Mouse (Mus musculus) ES-E14 (cell line): Measurements from ENCODE around the gene Gm28035.

ENCODE experiments used
- CHD2 ChIP-seq: IDR thresholded peaks from 2 replicates; pipeline ENCODE4 v1.6.1; 2014; ENCODE audit warnings: mild to moderate bottlenecking, low read depth, low read length, inconsistent platforms
- HCFC1 ChIP-seq: IDR thresholded peaks from 2 replicates; pipeline ENCODE4 v1.6.1; 2012; ENCODE audit warnings: low read length, inconsistent platforms, borderline replicate concordance; ENCODE audit not compliant: insufficient read depth
- MAFK ChIP-seq: IDR thresholded peaks from 2 replicates; pipeline ENCODE4 v1.6.1; 2014; ENCODE audit warnings: mild to moderate bottlenecking, low read depth, low read length, inconsistent platforms; ENCODE audit not compliant: insufficient read depth
- ZC3H11A ChIP-seq: IDR thresholded peaks from 2 replicates; pipeline ENCODE4 v1.6.1; 2012; ENCODE audit warnings: low read depth, mild to moderate bottlenecking, inconsistent platforms, low read length, borderline replicate concordance

DNA sequence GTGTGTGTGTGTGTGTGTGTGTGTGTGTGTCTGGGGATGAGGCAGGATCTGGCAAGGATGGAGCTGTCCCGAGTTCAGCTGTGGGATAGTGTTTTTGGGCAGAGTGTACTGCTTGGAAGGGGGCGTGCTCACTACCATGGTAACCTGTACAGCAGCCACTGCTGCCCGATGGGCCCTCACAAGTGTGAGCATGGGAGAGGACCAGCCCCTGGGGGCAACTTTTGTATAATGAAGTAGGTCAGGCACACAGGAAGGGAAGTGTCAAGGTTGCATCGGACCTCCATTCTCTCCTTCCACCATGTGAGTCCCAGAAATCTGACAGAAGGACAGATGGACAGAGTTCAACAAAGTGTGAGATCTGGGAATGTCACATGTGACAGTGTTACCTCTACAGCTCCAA, 7.3 kb downstream of the Gm28035 start:
- TF ChIP-seq HCFC1, result no peak
- no peak for TF ChIP-seq CHD2
- no peak for TF ChIP-seq ZC3H11A
- TF ChIP-seq MAFK, result no peak
